Mouse (Mus musculus): ENCODE measurements around the gene Ptprj.

DNA sequence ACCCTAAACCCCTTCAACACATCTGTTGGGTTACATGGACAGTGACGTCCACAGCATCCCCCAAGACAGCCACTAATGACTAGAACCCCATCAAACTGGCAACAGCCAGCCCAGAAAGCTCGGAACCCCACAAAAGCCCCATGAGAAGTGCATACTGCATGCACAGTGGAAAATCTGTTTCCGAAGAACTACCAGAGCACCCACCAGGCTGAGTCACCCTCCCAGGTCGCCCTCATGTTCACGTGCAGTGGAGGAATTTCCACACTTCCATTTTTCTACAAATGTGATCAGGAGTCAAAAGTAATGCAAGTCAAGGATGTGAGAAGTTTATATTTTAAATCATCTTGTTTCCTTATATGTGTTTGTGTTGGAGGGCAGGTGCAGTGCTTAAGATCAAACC is 52.3 kb downstream of the Ptprj start:
- no peak for TF ChIP-seq CTCF (IDR thresholded peaks at IDR 0.05)
- TF ChIP-seq EP300 (IDR thresholded peaks at IDR 0.05) = no peak

Data from lung, postnatal 0 days (tissue).